Mouse (Mus musculus) stomach, embryonic 15.5 days (tissue): Measurements from ENCODE around the gene Icam1. TPM values are rescaled to one million over a fixed set of nuclear protein-coding genes. Genes with fewer than 3 reads are reported as not detected.

Experiments
- ATAC-seq: fragments of 200-750 bp; cut with Nextera tagmentation; 2 replicates; pipeline ENCODE4 v1.8.0; 2017; ENCODE audit warnings: low read depth, moderate number of reproducible peaks, moderate TSS enrichment; ENCODE audit not compliant: insufficient read depth, low FRiP score
- H3K27ac ChIP-seq: fragments of 300-500 bp; sonication (generic); 2 replicates; pipeline ENCODE4 v1.5.1; 2015; ENCODE audit warnings: mild to moderate bottlenecking, inconsistent platforms
- H3K27me3 ChIP-seq: fragments of 300-500 bp; sonication (generic); replicated peaks from 2 replicates; pipeline ENCODE4 v1.6.1; 2015; ENCODE audit warnings: inconsistent platforms
- H3K36me3 ChIP-seq: fragments of 300-500 bp; sonication (generic); 2 replicates; pipeline ENCODE4 v1.6.1; 2015; ENCODE audit warnings: inconsistent platforms
- H3K4me1 ChIP-seq: fragments of 300-500 bp; sonication (generic); 2 replicates; pipeline ENCODE4 v1.6.1; 2015; ENCODE audit warnings: inconsistent platforms
- H3K4me2 ChIP-seq: fragments of 300-500 bp; sonication (generic); 2 replicates; pipeline ENCODE4 v1.6.1; 2015; ENCODE audit warnings: mild to moderate bottlenecking, inconsistent platforms
- H3K4me3 ChIP-seq: fragments of 300-500 bp; sonication (generic); replicated peaks from 2 replicates; pipeline ENCODE4 v1.5.1; 2015; ENCODE audit warnings: inconsistent platforms
- H3K9ac ChIP-seq: fragments of 300-500 bp; sonication (generic); 2 replicates; pipeline ENCODE4 v1.6.1; 2015; ENCODE audit warnings: inconsistent platforms
- H3K9me3 ChIP-seq: fragments of 300-500 bp; sonication (generic); 2 replicates; pipeline ENCODE4 v1.6.1; 2016; ENCODE audit warnings: inconsistent platforms
- WGBS: fragments of 180-500 bp; shearing (Covaris S2); methylation state at CpG from one replicate; pipeline ENCODE4 v1.1.7; 2015; 5-methylcytosine and 5-hydroxymethylcytosine counted together
- polyA plus RNA-seq: library from polyadenylated mRNA; unstranded; fragments of >200 nt; fragmentation: Nextera tagmentation; extraction: Ambion mirVana; gene quantifications from 2 replicates; pipeline ENCODE4 v1.2.1, GENCODE M21; 2015

Icam1 gene
- polyA plus RNA-seq, 1 experiment from 2014 or later, result 11.3 TPM

- H3K9ac ChIP-seq, result no peak overlapping the region
Observed at GRCm38 (mm10) chr9:21012368-21012767, 3.4 kb upstream of the Icam1 start.

GRCm38 (mm10) chr9:21014691-21015570, 854 bp upstream of the Icam1 start:
- H3K4me1 ChIP-seq, result peaks cover 34% of the 10 kb centered on the region
- H3K9ac ChIP-seq, result no peak overlapping the region
- peak; percentile 64; the same call in 1 of the 2 replicates for ATAC-seq
- H3K4me2 ChIP-seq, result peak overlapping the region; percentile 72
- no peaks in the 10 kb centered on the region for H3K9me3 ChIP-seq
- 5% methylated on average over 29 of the region's 29 CpGs for WGBS
- peaks cover 18% of the 10 kb centered on the region; the same call in 1 of the 2 replicates for H3K27me3 ChIP-seq
- H3K36me3 ChIP-seq, result no peaks in the 10 kb centered on the region
- peak overlapping the region; percentile 46 for H3K4me3 ChIP-seq
- peak overlapping the region; percentile 55 for H3K27ac ChIP-seq

More at GRCm38 (mm10) chr9:21012368-21012767, 3.4 kb upstream of the Icam1 start:
- Histone ChIP-seq H3K9me3 (no peaks in the 10 kb centered on the region), H3K36me3 (peaks cover 10% of the 10 kb centered on the region), H3K4me2 (no peak overlapping the region), H3K4me3 (no peak overlapping the region), H3K27me3 (peaks cover 15% of the 10 kb centered on the region; the same call in 1 of the 2 replicates), H3K27ac (peak overlapping the region; percentile 59), H3K4me1 (peaks cover 31% of the 10 kb centered on the region)
- no peak for ATAC-seq
- WGBS, result 38% methylated on average over 1 of the region's 1 CpGs

- WGBS, result 7% methylated on average over 17 of the region's 17 CpGs
- H3K36me3 ChIP-seq, result no peaks in the 10 kb centered on the region
- H3K27ac ChIP-seq, result 0 out of 2 replicates have a peak overlapping the region, but pooled peaks have one; percentile 55
- H3K4me2 ChIP-seq, result peak overlapping the region; percentile 72
- no peaks in the 10 kb centered on the region for H3K9me3 ChIP-seq
- H3K9ac ChIP-seq, result no peak overlapping the region
- no peak for ATAC-seq
- H3K4me1 ChIP-seq, result peaks cover 34% of the 10 kb centered on the region
- H3K4me3 ChIP-seq, result peak overlapping the region; percentile 46
- peaks cover 18% of the 10 kb centered on the region; the same call in 1 of the 2 replicates for H3K27me3 ChIP-seq
Observed at GRCm38 (mm10) chr9:21016331-21017176, 769 bp downstream of the Icam1 start.

GRCm38 (mm10) chr9:21017177-21017575, 1.4 kb downstream of the Icam1 start:
- 35% methylated on average over 4 of the region's 4 CpGs for WGBS

GRCm38 (mm10) chr9:21018600-21018999, 2.8 kb downstream of the Icam1 start:
- no peak for ATAC-seq
- WGBS, result 68% methylated on average over 2 of the region's 2 CpGs
- H3K27me3 ChIP-seq, result peaks cover 18% of the 10 kb centered on the region; the same call in 1 of the 2 replicates
- no peak overlapping the region for H3K4me2 ChIP-seq
- peaks cover 28% of the 10 kb centered on the region for H3K4me1 ChIP-seq
- no peak overlapping the region for H3K27ac ChIP-seq
- no peak overlapping the region for H3K4me3 ChIP-seq
- no peaks in the 10 kb centered on the region for H3K9me3 ChIP-seq
- H3K36me3 ChIP-seq, result no peaks in the 10 kb centered on the region
- H3K9ac ChIP-seq, result no peak overlapping the region; the same call in 1 of the 2 replicates

More at GRCm38 (mm10) chr9:21017177-21017575, 1.4 kb downstream of the Icam1 start:
- Histone ChIP-seq H3K4me1 (peaks cover 31% of the 10 kb centered on the region), H3K9ac (no peak overlapping the region), H3K4me2 (peak overlapping the region; percentile 72; the same call in 1 of the 2 replicates), H3K9me3 (no peaks in the 10 kb centered on the region), H3K36me3 (no peaks in the 10 kb centered on the region), H3K27me3 (peaks cover 18% of the 10 kb centered on the region; the same call in 1 of the 2 replicates), H3K27ac (no peak overlapping the region), H3K4me3 (peak overlapping the region; percentile 46; the same call in 1 of the 2 replicates)
- no peak for ATAC-seq

- H3K4me3 ChIP-seq, result no peak overlapping the region
- no peak overlapping the region for H3K4me2 ChIP-seq
- WGBS, result 75% methylated on average over 3 of the region's 3 CpGs
- H3K4me1 ChIP-seq, result peaks cover 13% of the 10 kb centered on the region
- no peaks in the 10 kb centered on the region for H3K9me3 ChIP-seq
- H3K36me3 ChIP-seq, result no peaks in the 10 kb centered on the region
- ATAC-seq, result no peak
- no peak overlapping the region for H3K27ac ChIP-seq
- H3K27me3 ChIP-seq, result peaks cover 13% of the 10 kb centered on the region; the same call in 1 of the 2 replicates
- H3K9ac ChIP-seq, result no peak overlapping the region
Observed at GRCm38 (mm10) chr9:21021363-21021762, 5.6 kb downstream of the Icam1 start.

- Histone ChIP-seq H3K9ac (no peak overlapping the region), H3K9me3 (no peaks in the 10 kb centered on the region), H3K27me3 (peaks cover 5% of the 10 kb centered on the region; the same call in 1 of the 2 replicates), H3K27ac (no peak overlapping the region), H3K4me2 (no peak overlapping the region), H3K4me3 (no peak overlapping the region), H3K4me1 (peaks cover 4% of the 10 kb centered on the region; the same call in 1 of the 2 replicates), H3K36me3 (no peaks in the 10 kb centered on the region)
- 42% methylated on average over 6 of the region's 6 CpGs for WGBS
- no peak for ATAC-seq
Observed at GRCm38 (mm10) chr9:21022288-21022687, 6.5 kb downstream of the Icam1 start.

- WGBS, result 85% methylated on average over 1 of the region's 1 CpGs
- Histone ChIP-seq H3K9me3 (no peaks in the 10 kb centered on the region), H3K4me2 (no peak overlapping the region), H3K4me1 (no peaks in the 10 kb centered on the region), H3K4me3 (no peak overlapping the region), H3K27ac (no peak overlapping the region), H3K36me3 (no peaks in the 10 kb centered on the region), H3K27me3 (0 out of 2 replicates have a peak, but pooled peaks cover 3% of the 10 kb centered on the region), H3K9ac (no peak overlapping the region)
- ATAC-seq, result no peak
Observed at GRCm38 (mm10) chr9:21022726-21023125, 6.9 kb downstream of the Icam1 start.

- no peaks in the 10 kb centered on the region for H3K36me3 ChIP-seq
- H3K4me1 ChIP-seq, result peaks cover 15% of the 10 kb centered on the region
- 0 out of 2 replicates have a peak overlapping the region, but pooled peaks have one; percentile 5 for H3K4me3 ChIP-seq
- H3K4me2 ChIP-seq, result peak overlapping the region; percentile 33
- H3K9ac ChIP-seq, result no peak overlapping the region
- H3K27me3 ChIP-seq, result peaks cover 11% of the 10 kb centered on the region
- ATAC-seq, result no peak
- no peaks in the 10 kb centered on the region for H3K9me3 ChIP-seq
- peak overlapping the region; percentile 57; the same call in 1 of the 2 replicates for H3K27ac ChIP-seq
- WGBS, result 55% methylated on average over 19 of the region's 19 CpGs
Observed at GRCm38 (mm10) chr9:21025258-21025810, 9.5 kb downstream of the Icam1 start.

- Histone ChIP-seq H3K4me1 (peaks cover 25% of the 10 kb centered on the region), H3K4me2 (no peak overlapping the region), H3K36me3 (no peaks in the 10 kb centered on the region), H3K9me3 (no peaks in the 10 kb centered on the region), H3K27me3 (peaks cover 15% of the 10 kb centered on the region), H3K27ac (no peak overlapping the region), H3K9ac (no peak overlapping the region), H3K4me3 (no peak overlapping the region)
- 78% methylated on average over 12 of the region's 12 CpGs for WGBS
- ATAC-seq, result no peak
Observed at GRCm38 (mm10) chr9:21026849-21027248, 11.1 kb downstream of the Icam1 start.

- no peak overlapping the region for H3K9ac ChIP-seq
- H3K4me2 ChIP-seq, result no peak overlapping the region
- H3K4me3 ChIP-seq, result no peak overlapping the region
- H3K36me3 ChIP-seq, result no peaks in the 10 kb centered on the region
- 62% methylated on average over 8 of the region's 8 CpGs for WGBS
- peaks cover 35% of the 10 kb centered on the region for H3K4me1 ChIP-seq
- H3K27me3 ChIP-seq, result peaks cover 25% of the 10 kb centered on the region
- no peak for ATAC-seq
- H3K27ac ChIP-seq, result no peak overlapping the region
- no peaks in the 10 kb centered on the region for H3K9me3 ChIP-seq
Observed at GRCm38 (mm10) chr9:21027774-21028290, 12.0 kb downstream of the Icam1 start.
